ENCODE assay signal across 10 mouse cellular contexts in genomic region chr14:105630867-105631680, GRCm38 (mm10).
DNase-seq lines count a peak whose midpoint lies in the region; ATAC-seq and TF ChIP-seq lines count a peak whose summit lies in the region.
"Had no signal": no experiment of that assay in that cellular context is flagged by ENCODE, and none has a peak within 500 bp of the region (broad histone marks: within the 10 kb centered on the region; RNA-seq: fewer than 3 reads in every experiment).

No protein-coding gene starts in this region.

- H3K9ac ChIP-seq in hindbrain, embryonic 14.5 days: no peak overlapping the region
- H3K9ac ChIP-seq in intestine, postnatal 0 days (ENCODE audit: low read depth, low read length): no peak overlapping the region
- H3K9ac ChIP-seq: liver, embryonic 14.5 days had no signal

- H3K4me2 ChIP-seq in hindbrain, embryonic 14.5 days (replicated peaks): peak overlapping the region; percentile 28
- H3K4me2 ChIP-seq in intestine, postnatal 0 days (replicated peaks; ENCODE audit: low read depth): no peak overlapping the region

- H3K4me3 ChIP-seq in cortical plate, adult 2 months (ENCODE audit: insufficient read depth, low read length): no peak overlapping the region
- H3K4me3 ChIP-seq in hindbrain, embryonic 14.5 days (replicated peaks; ENCODE audit: low read length): no peak overlapping the region
- H3K4me3 ChIP-seq in intestine, postnatal 0 days (ENCODE audit: low read depth, low read length): no peak overlapping the region

- 18% methylated on average over 9 of the region's 9 CpGs for WGBS in hindbrain, embryonic 14.5 days
- WGBS in intestine, postnatal 0 days: 94% methylated on average over 9 of the region's 9 CpGs

- TF ChIP-seq CTCF in cortical plate, adult 2 months (IDR thresholded peaks at IDR 0.05; ENCODE audit: extremely low read depth, insufficient read depth, low read length): no peak
- no peak for TF ChIP-seq CTCF in intestine, postnatal 0 days (IDR thresholded peaks at IDR 0.05; ENCODE audit: low read depth)

- no peaks in the 10 kb centered on the region for H3K9me3 ChIP-seq in hindbrain, embryonic 14.5 days (ENCODE audit: control insufficient read depth, low read length)
- no peaks in the 10 kb centered on the region for H3K9me3 ChIP-seq in intestine, postnatal 0 days (ENCODE audit: control insufficient read depth)

- peak; percentile 45; the same call in 1 of the 2 replicates for TF ChIP-seq POLR2A in cortical plate, adult 2 months (IDR thresholded peaks at IDR 0.05; ENCODE audit: extremely low read depth, insufficient read depth, low read length)

- peaks cover 13% of the 10 kb centered on the region for H3K4me1 ChIP-seq in cortical plate, adult 2 months (ENCODE audit: control insufficient read depth, insufficient read depth, low read length)
- peaks cover 15% of the 10 kb centered on the region; the same call in 1 of the 2 replicates for H3K4me1 ChIP-seq in hindbrain, embryonic 14.5 days (replicated peaks; ENCODE audit: control insufficient read depth, insufficient read depth, low read length)
- no peaks in the 10 kb centered on the region for H3K4me1 ChIP-seq in intestine, postnatal 0 days (replicated peaks; ENCODE audit: control insufficient read depth, insufficient read depth, low read length)

- peak; percentile 62 for DNase-seq in hindbrain, embryonic 14.5 days (ENCODE audit: low spot score)
- DNase-seq in left cerebral cortex, postnatal 25 days (ENCODE audit: low spot score in 2 of 2): peak; percentile 79 to 97
- peak; percentile 18 for DNase-seq in right cerebral cortex, postnatal 14 days
- DNase-seq in gastrocnemius, adult 18-20 months (ENCODE audit: low spot score): no peak
- no peak for DNase-seq in ovary, postnatal 36 days (ENCODE audit: low spot score)
- DNase-seq in testis, postnatal 14 days (ENCODE audit: low spot score): no peak

- H3K27me3 ChIP-seq in hindbrain, embryonic 14.5 days (ENCODE audit: control insufficient read depth, insufficient read depth, low read length): no peaks in the 10 kb centered on the region
- no peaks in the 10 kb centered on the region for H3K27me3 ChIP-seq in intestine, postnatal 0 days (replicated peaks; ENCODE audit: control insufficient read depth, insufficient read depth, low read length)

- intact Hi-C loops in left cerebral cortex, postnatal 25 days (cut with DNase I): loop anchor here (1.0 to 5.0 kb wide), 6 partner anchors 36 to 266 kb away; no protein-coding TSS in a partner anchor

- H3K27ac ChIP-seq in cortical plate, adult 2 months (ENCODE audit: insufficient read depth, low read length): peak overlapping the region; percentile 92
- peak overlapping the region; percentile 83 for H3K27ac ChIP-seq in hindbrain, embryonic 14.5 days
- no peak overlapping the region for H3K27ac ChIP-seq in intestine, postnatal 0 days (ENCODE audit: low read depth, low read length)
- H3K27ac ChIP-seq: liver, embryonic 14.5 days had no signal

- H3K36me3 ChIP-seq in hindbrain, embryonic 14.5 days (replicated peaks; ENCODE audit: control insufficient read depth, insufficient read depth): no peaks in the 10 kb centered on the region
- H3K36me3 ChIP-seq in intestine, postnatal 0 days (ENCODE audit: control insufficient read depth, insufficient read depth): no peaks in the 10 kb centered on the region

- peak; percentile 91 for ATAC-seq in hindbrain, embryonic 14.5 days (ENCODE audit: low FRiP score)
- ATAC-seq in intestine, postnatal 0 days: no peak
- ATAC-seq: inflammation-experienced regulatory T-cells, adult 6 months had no signal

Comparison
In these comparisons a context has a peak if more than half of its experiments do, and no peak if none do; other contexts are left out.
1. DNase-seq: peak in hindbrain, embryonic 14.5 days (single experiment), left cerebral cortex, postnatal 25 days (2 of 2) and right cerebral cortex, postnatal 14 days (single experiment); none in gastrocnemius, adult 18-20 months (single experiment), ovary, postnatal 36 days (single experiment) and testis, postnatal 14 days (single experiment).